Mouse (Mus musculus) testis, adult 2 months (tissue): ENCODE data around the gene Rps6kb1. TPM values are rescaled to one million over a fixed set of nuclear protein-coding genes. Genes with fewer than 3 reads are reported as not detected.

Experiments
- H3K27ac ChIP-seq: fragments of 200-500 bp; 2 replicates; pipeline ENCODE4 v1.5.1; 2012; ENCODE audit warnings: low read depth, low read length; ENCODE audit not compliant: control insufficient read depth, insufficient read depth
- H3K27me3 ChIP-seq: fragments of 200-500 bp; 2 replicates; pipeline ENCODE4 v1.6.1; 2012; ENCODE audit warnings: mild to moderate bottlenecking, low read length, moderate library complexity; ENCODE audit not compliant: control insufficient read depth, insufficient read depth
- H3K36me3 ChIP-seq: fragments of 200-500 bp; 2 replicates; pipeline ENCODE4 v1.6.1; 2012; ENCODE audit warnings: mild to moderate bottlenecking, low read length; ENCODE audit not compliant: control insufficient read depth, insufficient read depth
- H3K4me1 ChIP-seq: fragments of 200-500 bp; 2 replicates; pipeline ENCODE4 v1.6.1; 2012; ENCODE audit warnings: low read length; ENCODE audit not compliant: control insufficient read depth, insufficient read depth
- H3K4me3 ChIP-seq: fragments of 200-500 bp; 2 replicates; pipeline ENCODE4 v1.5.1; 2012; ENCODE audit warnings: low read depth, mild to moderate bottlenecking, low read length, moderate library complexity, mixed read lengths; ENCODE audit not compliant: control insufficient read depth
- CTCF ChIP-seq: fragments of 200-500 bp; IDR thresholded peaks from 2 replicates; pipeline ENCODE4 v1.5.1; 2012; ENCODE audit warnings: low read depth, mild to moderate bottlenecking, inconsistent platforms, low read length, moderate library complexity; ENCODE audit not compliant: control insufficient read depth, insufficient read depth, insufficient replicate concordance
- POLR2A ChIP-seq: fragments of 200-500 bp; IDR thresholded peaks from 2 replicates; pipeline ENCODE4 v1.6.1; 2012; ENCODE audit warnings: low read depth, mild to moderate bottlenecking, inconsistent platforms, low read length, moderate library complexity; ENCODE audit not compliant: control insufficient read depth
- polyA plus RNA-seq: library from polyadenylated mRNA; depleted of rRNA; stranded (reverse); fragments of >200 nt; gene quantifications from 2 replicates; pipeline ENCODE4 v1.2.3, GENCODE M21; 2012

Rps6kb1 gene
- polyA plus RNA-seq, 1 experiment: 4.1 TPM

DNA sequence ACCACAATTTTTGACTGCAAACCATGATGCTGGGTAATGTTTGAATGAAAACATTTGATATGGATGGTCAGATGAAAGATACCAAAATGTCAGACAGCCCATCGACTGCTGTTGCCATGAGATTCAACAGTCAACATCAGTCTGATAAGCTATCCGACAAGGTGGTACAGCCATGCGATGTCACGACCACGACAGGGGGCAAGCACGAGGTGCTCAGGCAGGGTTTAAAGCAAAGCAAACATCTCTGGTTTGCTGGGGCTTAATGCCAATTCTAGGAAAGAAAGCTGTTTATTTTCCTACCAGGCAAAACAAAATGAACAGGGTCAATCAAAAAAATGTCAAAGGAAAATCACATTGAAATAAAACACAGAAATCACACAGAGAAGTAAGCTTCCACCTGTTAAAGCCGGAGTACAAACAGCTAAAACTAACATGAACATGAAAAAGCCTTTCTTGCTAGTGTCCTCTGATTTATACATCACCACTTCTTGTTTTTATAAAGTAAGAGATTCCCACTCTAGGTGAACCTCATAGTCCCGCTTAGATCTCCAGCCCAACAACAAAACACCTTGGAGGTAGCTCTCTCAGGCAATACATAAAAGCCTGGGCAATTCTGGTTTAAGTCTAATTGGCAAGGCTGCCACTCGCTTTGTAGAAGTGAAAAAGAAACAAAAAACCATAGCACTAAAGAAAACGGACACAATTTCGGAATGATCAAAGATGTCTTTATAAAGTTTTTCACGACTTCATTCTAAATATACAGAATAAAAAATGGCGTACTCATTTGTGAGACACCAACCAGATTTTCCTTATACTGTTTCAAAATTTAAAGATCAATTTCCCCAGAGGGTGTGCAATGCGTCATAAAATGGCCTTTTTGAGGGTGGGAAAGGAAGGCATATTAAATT is 39.6 kb upstream of the Rps6kb1 start:
- Histone ChIP-seq H3K36me3 (no peaks in the 10 kb centered on the region), H3K4me1 (peaks cover 8% of the 10 kb centered on the region), H3K27ac (no peak overlapping the region), H3K4me3 (no peak overlapping the region), H3K27me3 (no peaks in the 10 kb centered on the region)
- no peak for TF ChIP-seq POLR2A
- TF ChIP-seq CTCF: no peak

DNA sequence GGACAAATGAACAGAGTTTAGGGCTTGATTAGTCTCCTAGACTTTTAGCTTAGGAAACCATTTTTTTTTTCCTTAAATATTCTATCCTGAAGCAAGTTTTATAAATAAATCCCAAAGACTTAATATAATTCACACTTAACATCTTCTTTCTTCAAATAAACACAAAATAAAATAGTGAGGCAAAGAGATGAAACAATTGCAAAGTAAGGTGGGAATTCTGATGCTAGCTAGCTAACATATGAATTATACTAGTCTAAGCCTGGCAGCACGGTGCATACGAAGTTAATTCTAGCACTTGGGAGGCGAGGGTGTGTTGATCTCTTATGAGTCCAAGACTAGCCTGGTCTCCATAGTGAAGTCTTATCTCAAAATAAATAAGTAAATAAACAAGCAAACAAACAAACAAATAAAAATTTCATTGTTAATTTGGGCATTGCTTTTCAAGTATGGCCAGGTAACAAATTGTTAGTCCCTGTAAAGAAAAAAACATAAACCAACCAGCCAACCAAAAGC is 38.8 kb upstream of the Rps6kb1 start:
- no peak overlapping the region for H3K4me3 ChIP-seq
- peaks cover 14% of the 10 kb centered on the region for H3K4me1 ChIP-seq

DNA sequence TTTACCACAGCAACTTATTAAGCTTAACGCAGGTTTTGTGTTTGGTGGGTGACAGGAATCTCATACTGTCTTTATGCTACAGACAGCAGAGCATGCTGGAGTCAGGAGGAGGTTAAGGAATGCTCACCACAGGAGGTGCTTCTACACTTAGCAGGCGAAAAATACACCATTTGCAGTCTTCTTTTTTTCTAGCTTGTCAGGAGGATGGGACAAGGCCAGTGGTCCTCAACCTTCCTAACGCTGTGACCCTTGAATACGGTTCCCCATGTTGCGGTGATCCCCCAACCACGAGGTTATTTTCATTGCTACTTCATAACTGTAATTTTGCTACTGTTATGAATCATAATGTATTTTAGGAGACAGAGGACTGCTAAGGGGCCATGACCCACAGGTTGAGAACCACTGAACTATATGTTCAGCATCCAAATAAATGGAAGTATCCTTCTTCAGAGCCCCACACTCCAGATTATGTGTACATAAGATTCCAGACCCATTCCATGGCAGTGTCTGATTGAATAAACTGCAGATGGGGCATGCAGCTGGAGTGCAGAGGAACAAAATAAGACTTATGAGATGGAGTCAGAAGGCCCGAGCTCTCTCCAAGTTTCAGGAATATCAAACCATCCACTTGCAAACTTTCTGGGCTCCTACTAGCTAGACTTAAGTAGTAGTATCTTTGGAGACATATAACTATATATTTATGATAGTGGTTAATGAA is 38.1 kb upstream of the Rps6kb1 start:
- Histone ChIP-seq H3K27ac (no peak overlapping the region), H3K36me3 (no peaks in the 10 kb centered on the region), H3K4me1 (peaks cover 14% of the 10 kb centered on the region), H3K27me3 (no peaks in the 10 kb centered on the region), H3K4me3 (no peak overlapping the region)
- TF ChIP-seq CTCF (no peak), POLR2A (no peak)

More for the DNA sequence above, 38.8 kb upstream of the Rps6kb1 start:
- H3K27me3 ChIP-seq: no peaks in the 10 kb centered on the region
- H3K27ac ChIP-seq: no peak overlapping the region
- TF ChIP-seq CTCF (no peak), POLR2A (no peak)
- no peaks in the 10 kb centered on the region for H3K36me3 ChIP-seq

DNA sequence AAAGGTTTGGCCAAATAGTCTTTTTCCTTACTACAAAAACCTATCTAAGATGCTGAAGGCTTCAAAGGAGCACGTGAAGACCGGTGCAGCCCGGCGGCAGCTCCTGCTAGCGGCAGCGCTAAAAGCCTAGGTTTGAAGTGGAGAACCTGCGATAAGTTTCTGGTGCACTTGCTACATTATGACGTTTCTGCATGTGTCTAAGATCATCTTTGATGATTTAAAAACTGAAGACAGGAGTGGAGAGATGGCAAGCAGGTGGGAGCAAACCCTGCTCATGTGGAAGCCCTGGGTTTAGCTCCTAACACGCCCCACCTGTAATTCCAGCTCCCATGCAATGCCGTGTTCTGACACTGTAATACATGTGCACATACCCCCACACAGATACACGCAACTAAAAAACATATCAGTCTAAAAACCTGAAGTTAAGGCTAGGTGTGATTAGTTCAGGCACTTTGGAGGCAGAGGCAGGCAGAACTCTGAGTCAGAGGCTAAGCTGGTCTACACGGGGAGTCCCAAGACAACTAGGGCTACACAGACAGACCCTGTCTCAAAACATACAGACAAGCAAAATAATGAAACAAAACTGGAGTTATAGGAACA is 37.4 kb upstream of the Rps6kb1 start:
- Histone ChIP-seq H3K36me3 (no peaks in the 10 kb centered on the region), H3K27ac (no peak overlapping the region)
- TF ChIP-seq CTCF (no peak), POLR2A (no peak)

DNA sequence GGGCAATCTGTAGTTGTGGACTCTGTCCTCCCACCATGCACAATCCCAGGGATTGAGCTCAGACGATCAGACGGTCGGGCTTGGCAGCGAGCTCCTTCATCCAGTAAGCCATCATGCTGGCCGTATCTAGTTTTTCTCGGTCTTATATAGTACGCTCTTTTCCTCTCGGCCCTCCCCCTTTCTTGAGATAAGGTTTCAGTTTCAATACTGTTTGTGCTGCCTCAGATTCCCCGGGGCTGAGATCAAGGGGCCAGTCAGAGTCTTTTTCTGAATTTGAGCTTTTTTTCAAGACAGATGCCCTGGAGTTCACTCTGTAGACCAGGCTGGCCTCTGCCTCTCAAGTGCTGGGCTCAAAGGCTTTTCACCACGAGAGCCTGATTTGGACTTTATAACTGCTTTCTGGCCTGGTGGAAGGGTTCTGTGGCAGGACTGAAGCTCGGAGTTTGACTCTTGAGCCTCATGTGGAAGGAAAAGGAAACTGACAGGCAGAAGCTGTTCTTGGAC is 36.7 kb upstream of the Rps6kb1 start:
- Histone ChIP-seq H3K36me3 (no peaks in the 10 kb centered on the region), H3K4me1 (peaks cover 14% of the 10 kb centered on the region), H3K4me3 (no peak overlapping the region), H3K27ac (no peak overlapping the region), H3K27me3 (no peaks in the 10 kb centered on the region)
- TF ChIP-seq POLR2A: no peak
- TF ChIP-seq CTCF: no peak

More for the DNA sequence above, 37.4 kb upstream of the Rps6kb1 start:
- Histone ChIP-seq H3K4me1 (peaks cover 14% of the 10 kb centered on the region), H3K27me3 (no peaks in the 10 kb centered on the region), H3K4me3 (no peak overlapping the region)

DNA sequence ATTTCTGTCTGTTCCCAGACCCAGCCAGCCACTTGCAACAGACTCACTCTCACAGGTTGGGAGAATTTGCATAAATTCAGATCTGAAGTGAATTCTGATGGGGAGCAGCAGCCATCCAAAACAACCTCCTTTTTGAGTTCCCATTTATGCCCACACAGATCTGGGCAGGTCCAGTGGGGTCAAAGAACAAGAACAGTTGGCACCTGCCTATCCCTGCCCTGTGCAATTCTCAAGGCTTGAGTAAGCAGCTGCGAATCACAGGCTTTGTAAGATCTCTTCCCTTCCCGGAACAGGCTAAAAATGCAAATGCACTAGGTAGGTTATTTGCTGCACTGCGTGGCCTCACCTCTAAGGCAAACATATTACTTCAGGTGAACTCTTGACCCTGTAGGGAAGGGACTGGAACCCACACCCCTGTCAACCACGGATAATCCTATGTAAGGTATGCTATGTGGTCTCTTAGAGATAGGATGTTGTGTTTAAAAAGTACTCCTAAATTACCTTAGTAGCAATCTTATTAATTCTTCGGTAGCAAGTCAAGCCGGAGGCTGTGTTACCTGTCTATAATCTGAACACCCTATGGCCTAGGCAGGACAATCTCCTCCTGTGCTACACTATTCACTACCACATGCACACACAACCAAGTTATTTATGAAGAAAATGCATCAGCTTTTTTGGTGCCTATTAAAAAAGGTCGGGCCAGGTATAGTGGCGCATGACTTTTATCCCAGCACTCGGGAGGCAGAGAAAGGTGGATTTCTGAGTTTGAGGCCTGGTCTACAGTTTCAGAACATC is 35.9 kb upstream of the Rps6kb1 start:
- H3K27ac ChIP-seq: no peak overlapping the region; the same call in none of the 2 replicates
- TF ChIP-seq POLR2A: no peak
- no peak for TF ChIP-seq CTCF
- H3K36me3 ChIP-seq: no peaks in the 10 kb centered on the region
- H3K27me3 ChIP-seq: no peaks in the 10 kb centered on the region
- H3K4me1 ChIP-seq: peaks cover 14% of the 10 kb centered on the region
- H3K4me3 ChIP-seq: no peak overlapping the region
